In genomic region chr12:110979808-110980207, GRCm38 (mm10) we compare ENCODE assay signal across 9 mouse cellular contexts. TPM values are rescaled to one million over a fixed set of nuclear protein-coding genes. Genes with fewer than 3 reads are reported as not detected.
A peak's percentile ranks its signal among the peaks of the same experiment; 100 is the strongest.
DNase-seq lines count a peak whose midpoint lies in the region; ATAC-seq and TF ChIP-seq lines count a peak whose summit lies in the region.
"Had no signal": no experiment of that assay in that cellular context is flagged by ENCODE, and none has a peak within 500 bp of the region (broad histone marks: within the 10 kb centered on the region; RNA-seq: fewer than 3 reads in every experiment).

No protein-coding gene starts in this region.

- no peak for TF ChIP-seq CTCF in midbrain, postnatal 0 days (IDR thresholded peaks at IDR 0.05)
- TF ChIP-seq CTCF in stomach, postnatal 0 days (IDR thresholded peaks at IDR 0.05; ENCODE audit: low read depth) = no peak

- no peak for DNase-seq in heart, adult 11 months
- DNase-seq in midbrain, postnatal 0 days (ENCODE audit: low spot score) = no peak
- no peak for DNase-seq in stomach, postnatal 0 days (ENCODE audit: low spot score)
- DNase-seq in right cerebral cortex, adult 2 months (ENCODE audit: low spot score in 2 of 2) = no peak
- DNase-seq: lung, adult 18-20 months had no signal

- no peaks in the 10 kb centered on the region; the same call in 1 of the 2 replicates for H3K27me3 ChIP-seq in heart, embryonic 13.5 days (replicated peaks)
- no peaks in the 10 kb centered on the region for H3K27me3 ChIP-seq in midbrain, embryonic 13.5 days
- H3K27me3 ChIP-seq in midbrain, postnatal 0 days (ENCODE audit: insufficient read depth, low read length) = 0 out of 2 replicates have a peak, but pooled peaks cover 3% of the 10 kb centered on the region
- no peaks in the 10 kb centered on the region for H3K27me3 ChIP-seq in limb, embryonic 12.5 days
- no peaks in the 10 kb centered on the region for H3K27me3 ChIP-seq in stomach, postnatal 0 days (ENCODE audit: control insufficient read depth, insufficient read depth, low read length)
- H3K27me3 ChIP-seq: midbrain, embryonic 15.5 days had no signal

- no peaks in the 10 kb centered on the region for H3K9me3 ChIP-seq in heart, embryonic 13.5 days
- H3K9me3 ChIP-seq in midbrain, embryonic 13.5 days = no peaks in the 10 kb centered on the region
- H3K9me3 ChIP-seq in midbrain, postnatal 0 days (ENCODE audit: low read length) = no peaks in the 10 kb centered on the region
- no peaks in the 10 kb centered on the region for H3K9me3 ChIP-seq in limb, embryonic 12.5 days
- H3K9me3 ChIP-seq in stomach, postnatal 0 days (ENCODE audit: control insufficient read depth, low read length) = no peaks in the 10 kb centered on the region
- H3K9me3 ChIP-seq: midbrain, embryonic 15.5 days had no signal

- no peak for TF ChIP-seq EP300 in stomach, postnatal 0 days (optimal IDR thresholded peaks at IDR 0.05)

- no peak overlapping the region for H3K4me3 ChIP-seq in heart, embryonic 13.5 days
- no peak overlapping the region for H3K4me3 ChIP-seq in midbrain, embryonic 13.5 days (replicated peaks)
- no peak overlapping the region for H3K4me3 ChIP-seq in midbrain, postnatal 0 days (ENCODE audit: low read depth, low read length)
- H3K4me3 ChIP-seq in limb, embryonic 12.5 days (replicated peaks) = 0 out of 2 replicates have a peak overlapping the region, but pooled peaks have one; percentile 84
- no peak overlapping the region for H3K4me3 ChIP-seq in stomach, postnatal 0 days (ENCODE audit: low read depth, low read length)

- peaks cover 20% of the 10 kb centered on the region for H3K4me1 ChIP-seq in heart, embryonic 13.5 days
- peaks cover 15% of the 10 kb centered on the region for H3K4me1 ChIP-seq in midbrain, embryonic 13.5 days (replicated peaks)
- H3K4me1 ChIP-seq in midbrain, postnatal 0 days (ENCODE audit: insufficient read depth, low read length) = peaks cover 2% of the 10 kb centered on the region; the same call in 1 of the 2 replicates
- H3K4me1 ChIP-seq in limb, embryonic 12.5 days (replicated peaks) = peaks cover 23% of the 10 kb centered on the region
- 0 out of 2 replicates have a peak, but pooled peaks cover 6% of the 10 kb centered on the region for H3K4me1 ChIP-seq in stomach, postnatal 0 days (replicated peaks; ENCODE audit: control insufficient read depth, insufficient read depth)

- H3K9ac ChIP-seq in heart, embryonic 13.5 days = no peak overlapping the region
- no peak overlapping the region for H3K9ac ChIP-seq in midbrain, embryonic 13.5 days (replicated peaks)
- no peak overlapping the region for H3K9ac ChIP-seq in midbrain, postnatal 0 days (replicated peaks; ENCODE audit: low read length, poor library complexity, severe bottlenecking)
- H3K9ac ChIP-seq in limb, embryonic 12.5 days (replicated peaks) = no peak overlapping the region
- no peak overlapping the region for H3K9ac ChIP-seq in stomach, postnatal 0 days (ENCODE audit: low read length)

- H3K27ac ChIP-seq in heart, embryonic 13.5 days (replicated peaks) = peak overlapping the region; percentile 87; the same call in 1 of the 2 replicates
- H3K27ac ChIP-seq in midbrain, embryonic 13.5 days = no peak overlapping the region
- no peak overlapping the region for H3K27ac ChIP-seq in midbrain, postnatal 0 days (ENCODE audit: low read depth, low read length)
- H3K27ac ChIP-seq in limb, embryonic 12.5 days = no peak overlapping the region
- H3K27ac ChIP-seq in stomach, postnatal 0 days (replicated peaks) = peak overlapping the region; percentile 91
- H3K27ac ChIP-seq: midbrain, embryonic 15.5 days had no signal

- ATAC-seq in heart, embryonic 13.5 days (ENCODE audit: extremely low read depth, insufficient number of reproducible peaks, low FRiP score, low TSS enrichment) = no peak
- ATAC-seq in midbrain, embryonic 13.5 days = no peak
- no peak for ATAC-seq in midbrain, postnatal 0 days (ENCODE audit: low FRiP score)
- no peak for ATAC-seq in limb, embryonic 12.5 days (ENCODE audit: insufficient number of reproducible peaks, insufficient read depth, low FRiP score, low TSS enrichment, low read depth)
- no peak for ATAC-seq in stomach, postnatal 0 days (ENCODE audit: low FRiP score, low TSS enrichment)

- WGBS in heart, embryonic 13.5 days = 68% methylated on average over 3 of the region's 3 CpGs
- 85% methylated on average over 3 of the region's 3 CpGs for WGBS in midbrain, embryonic 13.5 days
- 79% methylated on average over 3 of the region's 3 CpGs for WGBS in midbrain, postnatal 0 days
- WGBS in limb, embryonic 12.5 days = 84% methylated on average over 3 of the region's 3 CpGs
- 66% methylated on average over 3 of the region's 3 CpGs for WGBS in stomach, postnatal 0 days

- H3K4me2 ChIP-seq in heart, embryonic 13.5 days = peak overlapping the region; percentile 91
- 0 out of 2 replicates have a peak overlapping the region, but pooled peaks have one; percentile 95 for H3K4me2 ChIP-seq in midbrain, embryonic 13.5 days (replicated peaks)
- H3K4me2 ChIP-seq in midbrain, postnatal 0 days (ENCODE audit: low read depth, low read length, poor library complexity, severe bottlenecking) = no peak overlapping the region
- peak overlapping the region; percentile 94 for H3K4me2 ChIP-seq in limb, embryonic 12.5 days
- H3K4me2 ChIP-seq in stomach, postnatal 0 days (replicated peaks; ENCODE audit: low read depth) = no peak overlapping the region

- H3K36me3 ChIP-seq in heart, embryonic 13.5 days = peaks cover 25% of the 10 kb centered on the region
- H3K36me3 ChIP-seq in midbrain, embryonic 13.5 days = peaks cover 23% of the 10 kb centered on the region
- H3K36me3 ChIP-seq in midbrain, postnatal 0 days (ENCODE audit: insufficient read depth, low read length) = 0 out of 2 replicates have a peak, but pooled peaks cover 6% of the 10 kb centered on the region
- H3K36me3 ChIP-seq in limb, embryonic 12.5 days = peaks cover 26% of the 10 kb centered on the region
- H3K36me3 ChIP-seq in stomach, postnatal 0 days (ENCODE audit: control insufficient read depth, insufficient read depth, low read length) = no peaks in the 10 kb centered on the region; the same call in 1 of the 2 replicates
- H3K36me3 ChIP-seq: midbrain, embryonic 15.5 days had no signal

RNA-seq across cellular contexts. Expression of gene Ankrd9, which starts 1.0 kb away (rescaled TPM):
- polyA plus RNA-seq in heart, embryonic 13.5 days (2015; fragmentation: Nextera tagmentation; extraction: Ambion mirVana) = 13.5 and 13.7 TPM in 2 replicates
- 6.0 and 6.3 TPM in 2 replicates for polyA plus RNA-seq in midbrain, embryonic 13.5 days (2015; fragmentation: Nextera tagmentation; extraction: Ambion mirVana)
- total RNA-seq in midbrain, postnatal 0 days (2014; rRNA removed) = 11.8 and 14.0 TPM in 2 replicates
- polyA plus RNA-seq in midbrain, postnatal 0 days (2015; fragmentation: Nextera tagmentation; extraction: Ambion mirVana) = 12.1 and 13.4 TPM in 2 replicates
- 15.4 and 16.7 TPM in 2 replicates for polyA plus RNA-seq in limb, embryonic 12.5 days (2016; fragmentation: Nextera tagmentation; extraction: Ambion mirVana)
- 25.1 and 25.9 TPM in 2 replicates for polyA plus RNA-seq in stomach, postnatal 0 days (2015; fragmentation: Nextera tagmentation; extraction: Ambion mirVana)

RNA-seq across cellular contexts. Expression of gene Rcor1, which starts 59.3 kb away (rescaled TPM):
- 5.4 and 6.7 TPM in 2 replicates for polyA plus RNA-seq in heart, embryonic 13.5 days (2015; fragmentation: Nextera tagmentation; extraction: Ambion mirVana)
- polyA plus RNA-seq in midbrain, embryonic 13.5 days (2015; fragmentation: Nextera tagmentation; extraction: Ambion mirVana) = 6.0 and 6.5 TPM in 2 replicates
- total RNA-seq in midbrain, postnatal 0 days (2014; rRNA removed) = 11.3 and 14.9 TPM in 2 replicates
- 2.5 and 2.7 TPM in 2 replicates for polyA plus RNA-seq in midbrain, postnatal 0 days (2015; fragmentation: Nextera tagmentation; extraction: Ambion mirVana)
- 12.1 and 13.1 TPM in 2 replicates for polyA plus RNA-seq in limb, embryonic 12.5 days (2016; fragmentation: Nextera tagmentation; extraction: Ambion mirVana)
- 7.9 and 10.5 TPM in 2 replicates for polyA plus RNA-seq in stomach, postnatal 0 days (2015; fragmentation: Nextera tagmentation; extraction: Ambion mirVana)

Comparison
In these comparisons a context has a peak if more than half of its experiments do, and no peak if none do; other contexts are left out.
1. H3K4me2 ChIP-seq: peak in heart, embryonic 13.5 days (single experiment), midbrain, embryonic 13.5 days (single experiment) and limb, embryonic 12.5 days (single experiment); none in midbrain, postnatal 0 days (single experiment) and stomach, postnatal 0 days (single experiment).
2. H3K27ac ChIP-seq: peak in heart, embryonic 13.5 days (single experiment) and stomach, postnatal 0 days (single experiment); none in midbrain, embryonic 13.5 days (single experiment), midbrain, postnatal 0 days (single experiment) and limb, embryonic 12.5 days (single experiment).